Comparison of ENCODE assay signal across 17 mouse cellular contexts in genomic region chr7:111605663-111606062, GRCm38 (mm10).
DNase-seq lines count a peak whose midpoint lies in the region.
"Had no signal": no experiment of that assay in that cellular context is flagged by ENCODE, and none has a peak within 500 bp of the region (broad histone marks: within the 10 kb centered on the region; RNA-seq: fewer than 3 reads in every experiment).

No protein-coding gene starts in this region.

- H3K27me3 ChIP-seq in midbrain, embryonic 10.5 days (ENCODE audit: low read depth, poor library complexity, severe bottlenecking) = no peaks in the 10 kb centered on the region
- H3K27me3 ChIP-seq: embryonic facial prominence, embryonic 13.5 days; embryonic facial prominence, embryonic 15.5 days; forebrain, embryonic 12.5 days had no signal

- H3K4me3 ChIP-seq in midbrain, embryonic 10.5 days = no peak overlapping the region
- H3K4me3 ChIP-seq: embryonic facial prominence, embryonic 13.5 days; embryonic facial prominence, embryonic 15.5 days; erythroblast, embryonic 14.5 days; forebrain, embryonic 10.5 days; forebrain, embryonic 12.5 days had no signal

- DNase-seq in adrenal gland, adult 2 months = peak; percentile 60
- DNase-seq in adrenal gland, postnatal 25 days = no peak
- DNase-seq in adrenal gland, postnatal 10 days = peak; percentile 46
- peak; percentile 33 to 45 for DNase-seq in adrenal gland, postnatal 36 days
- DNase-seq in cerebellum, adult 9-11 months = no peak
- DNase-seq in midbrain, embryonic 10.5 days (ENCODE audit: low spot score) = no peak
- DNase-seq: cerebellum, adult 11 months; cerebellum, adult 18-20 months; cerebellum, adult 8-10 months; cerebellum, postnatal 14 days; cerebellum, postnatal 36 days; embryo, embryonic 11 days had no signal

- no peaks in the 10 kb centered on the region for H3K9me3 ChIP-seq in midbrain, embryonic 10.5 days (replicated peaks)
- H3K9me3 ChIP-seq: embryonic facial prominence, embryonic 13.5 days; embryonic facial prominence, embryonic 15.5 days; forebrain, embryonic 10.5 days; forebrain, embryonic 12.5 days had no signal

- H3K4me1 ChIP-seq in midbrain, embryonic 10.5 days = peaks cover 3% of the 10 kb centered on the region
- H3K4me1 ChIP-seq: embryonic facial prominence, embryonic 15.5 days had no signal

- no peak overlapping the region for H3K27ac ChIP-seq in midbrain, embryonic 10.5 days (replicated peaks)
- H3K27ac ChIP-seq: embryonic facial prominence, embryonic 13.5 days; embryonic facial prominence, embryonic 15.5 days; forebrain, embryonic 10.5 days; forebrain, embryonic 12.5 days had no signal

- no peaks in the 10 kb centered on the region for H3K36me3 ChIP-seq in midbrain, embryonic 10.5 days
- H3K36me3 ChIP-seq: embryonic facial prominence, embryonic 13.5 days; embryonic facial prominence, embryonic 15.5 days; forebrain, embryonic 10.5 days; forebrain, embryonic 12.5 days had no signal

Comparison
In these comparisons a context has a peak if more than half of its experiments do, and no peak if none do; other contexts are left out.
1. DNase-seq: peak in adrenal gland, adult 2 months (single experiment), adrenal gland, postnatal 10 days (single experiment) and adrenal gland, postnatal 36 days (2 of 2); none in adrenal gland, postnatal 25 days (single experiment), cerebellum, adult 9-11 months (single experiment) and midbrain, embryonic 10.5 days (single experiment).